Mouse (Mus musculus) Patski (cell line): ENCODE data around the gene Nmt1. TPM values are rescaled to one million over a fixed set of nuclear protein-coding genes. Genes with fewer than 3 reads are reported as not detected.

ENCODE experiments used
- ATAC-seq: fragments of 100-300 bp; one replicate; pipeline ENCODE4 v1.8.0; 2021
- CTCF ChIA-PET: fragments of 350-600 bp; sonication (Branson Sonifier 250); formaldehyde crosslinking; loops from one replicate; lab custom pipeline; 2022; ENCODE audit warnings: inconsistent platforms; lab: Charles Lee
- POLR2A ChIA-PET: fragments of 350-600 bp; sonication (Branson Sonifier 250); formaldehyde crosslinking; loops from one replicate; lab custom pipeline; 2022; ENCODE audit warnings: antibody characterized with exemption, inconsistent platforms; lab: Charles Lee
- DNase-seq: peaks from one replicate; pipeline ENCODE4 v3.0.0-alpha.2; 2011; ENCODE audit warnings: low read depth, low spot score
- H3K27me3 ChIP-seq: fragments of 371-371 bp; one replicate; pipeline ENCODE4 v1.5.1; 2021
- CTCF ChIP-seq: fragments of 100-300 bp; IDR thresholded peaks from one replicate; pipeline ENCODE4 v1.5.1; 2021
- in situ Hi-C: fragments of 300-500 bp; cut with MboI; formaldehyde crosslinking; loops from 3 replicates; pipeline ENCODE4 v1.11.1; 2018; ENCODE audit warnings: low pct_unique_long_range_greater_than_20kb, mixed read lengths
- polyA plus RNA-seq: library from polyadenylated mRNA; unstranded; gene quantifications from one replicate; pipeline ENCODE4 v1.2.3, GENCODE M21; 2021

Nmt1 gene
- polyA plus RNA-seq, 1 experiment from 2014 or later = 87.5 TPM

GRCm38 (mm10) chr11:102993420-102994029, 34.5 kb upstream of the Nmt1 start:
- POLR2A ChIA-PET = no interaction called here
- no peak for ATAC-seq
- in situ Hi-C loops = loop anchor here (5.0 to 25.0 kb wide), 2 partner anchors 96 to 231 kb away; partner anchors contain the start of gene Adam11
- no peak for TF ChIP-seq CTCF
- CTCF ChIA-PET = interaction anchor here (0.7 to 2.7 kb wide), 11 partner anchors 10 to 98 kb away, joined by 3 to 30 read pairs (median 3); partner anchors contain the start of gene Gfap
- H3K27me3 ChIP-seq = no peaks in the 10 kb centered on the region
- no peak for DNase-seq

- TF ChIP-seq CTCF = no peak
- in situ Hi-C loops = loop anchor here (5.0 to 25.0 kb wide), 2 partner anchors 98 to 233 kb away; partner anchors contain the start of gene Adam11
- ATAC-seq = no peak
- no peak for DNase-seq
- no peaks in the 10 kb centered on the region for H3K27me3 ChIP-seq
- ChIA-PET CTCF (no interaction called here), POLR2A (interaction anchor here (0.8 kb wide), 1 partner anchor 64 kb away, joined by 3 read pairs; no protein-coding TSS in a partner anchor)
Measured at GRCm38 (mm10) chr11:102994952-102995351, 33.0 kb upstream of the Nmt1 start.

GRCm38 (mm10) chr11:102996385-102996784, 31.6 kb upstream of the Nmt1 start:
- DNase-seq (no peak), ATAC-seq (no peak)
- TF ChIP-seq CTCF = no peak
- H3K27me3 ChIP-seq = no peaks in the 10 kb centered on the region
- in situ Hi-C loops = loop anchor here (25.0 kb wide), 1 partner anchor 234 kb away; the partner anchor contains the start of gene Adam11
- ChIA-PET POLR2A (no interaction called here), CTCF (interaction anchor here (1.0 kb wide), 1 partner anchor 96 kb away, joined by 5 read pairs; the partner anchor contains the start of gene Gfap)

- ChIA-PET POLR2A (no interaction called here), CTCF (no interaction called here)
- ATAC-seq (no peak), DNase-seq (no peak)
- H3K27me3 ChIP-seq = no peaks in the 10 kb centered on the region
- in situ Hi-C loops = loop anchor here (25.0 kb wide), 1 partner anchor 235 kb away; the partner anchor contains the start of gene Adam11
- no peak for TF ChIP-seq CTCF
Measured at GRCm38 (mm10) chr11:102996991-102997770, 30.8 kb upstream of the Nmt1 start.

GRCm38 (mm10) chr11:102998254-102998576, 29.8 kb upstream of the Nmt1 start:
- no peak for TF ChIP-seq CTCF
- CTCF ChIA-PET = interaction anchor here (0.5 kb wide), 1 partner anchor 74 kb away, joined by 3 read pairs; no protein-coding TSS in a partner anchor

GRCm38 (mm10) chr11:102998577-102999316, 29.2 kb upstream of the Nmt1 start:
- ATAC-seq (no peak), DNase-seq (no peak)
- no peak for TF ChIP-seq CTCF
- H3K27me3 ChIP-seq = no peaks in the 10 kb centered on the region
- POLR2A ChIA-PET = interaction anchor here (0.9 kb wide), 1 partner anchor 110 kb away, joined by 3 read pairs; no protein-coding TSS in a partner anchor
- in situ Hi-C loops = loop anchor here (25.0 kb wide), 1 partner anchor 236 kb away; the partner anchor contains the start of gene Adam11
- CTCF ChIA-PET = interaction anchor here (1.7 kb wide), 1 partner anchor 66 kb away, joined by 4 read pairs; no protein-coding TSS in a partner anchor

More at GRCm38 (mm10) chr11:102998254-102998576, 29.8 kb upstream of the Nmt1 start:
- DNase-seq = no peak
- POLR2A ChIA-PET = interaction anchor here (0.9 kb wide), 1 partner anchor 109 kb away, joined by 3 read pairs; no protein-coding TSS in a partner anchor
- in situ Hi-C loops = loop anchor here (25.0 kb wide), 1 partner anchor 236 kb away; the partner anchor contains the start of gene Adam11
- H3K27me3 ChIP-seq = no peaks in the 10 kb centered on the region
- ATAC-seq = no peak

- ChIA-PET CTCF (interaction anchor here (1.7 kb wide), 1 partner anchor 67 kb away, joined by 4 read pairs; no protein-coding TSS in a partner anchor), POLR2A (no interaction called here)
- no peak for TF ChIP-seq CTCF
- ATAC-seq (no peak), DNase-seq (no peak)
- in situ Hi-C loops = loop anchor here (25.0 kb wide), 1 partner anchor 237 kb away; the partner anchor contains the start of gene Adam11
- no peaks in the 10 kb centered on the region for H3K27me3 ChIP-seq
Measured at GRCm38 (mm10) chr11:102999317-102999970, 28.5 kb upstream of the Nmt1 start.

- in situ Hi-C loops = no loop called here
- TF ChIP-seq CTCF = no peak
- ATAC-seq = no peak
- no peaks in the 10 kb centered on the region for H3K27me3 ChIP-seq
- CTCF ChIA-PET = interaction anchor here (1.7 kb wide), 1 partner anchor 68 kb away, joined by 4 read pairs; no protein-coding TSS in a partner anchor
- no peak for DNase-seq
- POLR2A ChIA-PET = no interaction called here
Measured at GRCm38 (mm10) chr11:103000111-103000510, 27.9 kb upstream of the Nmt1 start.

- ATAC-seq (no peak), DNase-seq (no peak)
- ChIA-PET CTCF (no interaction called here), POLR2A (no interaction called here)
- in situ Hi-C loops = no loop called here
- H3K27me3 ChIP-seq = no peaks in the 10 kb centered on the region
- TF ChIP-seq CTCF = no peak
Measured at GRCm38 (mm10) chr11:103001063-103001462, 26.9 kb upstream of the Nmt1 start.
